Mouse (Mus musculus): Measurements from ENCODE around the gene Trim41. TPM values are rescaled to one million over a fixed set of nuclear protein-coding genes. Genes with fewer than 3 reads are reported as not detected.

Gene Trim41
- polyA plus RNA-seq (2012), result 2.6 and 3.9 TPM in 2 replicates

- Histone ChIP-seq H3K4me1 (ENCODE audit: control insufficient read depth) (peaks cover 59% of the 10 kb centered on the region), H3K36me3 (ENCODE audit: control insufficient read depth) (peaks cover 34% of the 10 kb centered on the region), H3K9me3 (ENCODE audit: control insufficient read depth, low read length) (no peaks in the 10 kb centered on the region), H3K4me3 (replicated peaks) (peak within 1 kb of the TSS; percentile 87), H3K27me3 (ENCODE audit: control insufficient read depth) (no peaks in the 10 kb centered on the region)
- TF ChIP-seq GATA1 (IDR thresholded peaks at IDR 0.05; ENCODE audit: low read length) (no peak), TAL1 (IDR thresholded peaks at IDR 0.05; ENCODE audit: low read length) (no peak)
These were observed at the start of gene Trim41 for GRCm38 (mm10) chr11:48816800-48817665. Trim41 (minus strand) TSS chr11:48817353.

- no peak for TF ChIP-seq GATA1 (IDR thresholded peaks at IDR 0.05; ENCODE audit: low read length)
- no peak overlapping the region for H3K4me3 ChIP-seq (replicated peaks)
- no peaks in the 10 kb centered on the region for H3K9me3 ChIP-seq (ENCODE audit: control insufficient read depth, low read length)
- peaks cover 25% of the 10 kb centered on the region for H3K36me3 ChIP-seq (ENCODE audit: control insufficient read depth)
- H3K27me3 ChIP-seq (ENCODE audit: control insufficient read depth), result no peaks in the 10 kb centered on the region
- peaks cover 35% of the 10 kb centered on the region for H3K4me1 ChIP-seq (ENCODE audit: control insufficient read depth)
These were observed 49.3 kb upstream of the Trim41 start for GRCm38 (mm10) chr11:48866481-48866880.

- Histone ChIP-seq H3K4me3 (replicated peaks) (no peak overlapping the region), H3K4me1 (ENCODE audit: control insufficient read depth) (peaks cover 9% of the 10 kb centered on the region), H3K36me3 (ENCODE audit: control insufficient read depth) (peaks cover 25% of the 10 kb centered on the region), H3K9me3 (ENCODE audit: control insufficient read depth, low read length) (no peaks in the 10 kb centered on the region), H3K27me3 (ENCODE audit: control insufficient read depth) (peaks cover 10% of the 10 kb centered on the region)
- TF ChIP-seq TAL1 (IDR thresholded peaks at IDR 0.05; ENCODE audit: low read length), result no peak
- TF ChIP-seq GATA1 (IDR thresholded peaks at IDR 0.05; ENCODE audit: low read length), result no peak
These were observed 46.7 kb upstream of the Trim41 start for GRCm38 (mm10) chr11:48863808-48864207.

GRCm38 (mm10) chr11:48862784-48863319 lies 45.7 kb upstream of the Trim41 start:
- TF ChIP-seq GATA1 (IDR thresholded peaks at IDR 0.05; ENCODE audit: low read length) (no peak), TAL1 (IDR thresholded peaks at IDR 0.05; ENCODE audit: low read length) (no peak)

GRCm38 (mm10) chr11:48859014-48859413 lies 41.9 kb upstream of the Trim41 start:
- Histone ChIP-seq H3K4me1 (ENCODE audit: control insufficient read depth) (peaks cover 45% of the 10 kb centered on the region), H3K4me3 (replicated peaks) (no peak overlapping the region)

More at GRCm38 (mm10) chr11:48862784-48863319, 45.7 kb upstream of the Trim41 start:
- Histone ChIP-seq H3K4me1 (ENCODE audit: control insufficient read depth) (peaks cover 12% of the 10 kb centered on the region), H3K36me3 (ENCODE audit: control insufficient read depth) (peaks cover 25% of the 10 kb centered on the region), H3K27me3 (ENCODE audit: control insufficient read depth) (peaks cover 17% of the 10 kb centered on the region), H3K4me3 (replicated peaks) (no peak overlapping the region), H3K9me3 (ENCODE audit: control insufficient read depth, low read length) (no peaks in the 10 kb centered on the region)

GRCm38 (mm10) chr11:48853474-48854180 lies 36.5 kb upstream of the Trim41 start:
- peaks cover 6% of the 10 kb centered on the region for H3K9me3 ChIP-seq (ENCODE audit: control insufficient read depth, low read length)
- peaks cover 60% of the 10 kb centered on the region for H3K4me1 ChIP-seq (ENCODE audit: control insufficient read depth)
- TF ChIP-seq GATA1 (IDR thresholded peaks at IDR 0.05; ENCODE audit: low read length) (no peak), TAL1 (IDR thresholded peaks at IDR 0.05; ENCODE audit: low read length) (no peak)

More at GRCm38 (mm10) chr11:48859014-48859413, 41.9 kb upstream of the Trim41 start:
- peaks cover 32% of the 10 kb centered on the region for H3K27me3 ChIP-seq (ENCODE audit: control insufficient read depth)
- TF ChIP-seq TAL1 (IDR thresholded peaks at IDR 0.05; ENCODE audit: low read length), result no peak
- no peak for TF ChIP-seq GATA1 (IDR thresholded peaks at IDR 0.05; ENCODE audit: low read length)
- H3K9me3 ChIP-seq (ENCODE audit: control insufficient read depth, low read length), result no peaks in the 10 kb centered on the region
- no peaks in the 10 kb centered on the region for H3K36me3 ChIP-seq (ENCODE audit: control insufficient read depth)

DNA sequence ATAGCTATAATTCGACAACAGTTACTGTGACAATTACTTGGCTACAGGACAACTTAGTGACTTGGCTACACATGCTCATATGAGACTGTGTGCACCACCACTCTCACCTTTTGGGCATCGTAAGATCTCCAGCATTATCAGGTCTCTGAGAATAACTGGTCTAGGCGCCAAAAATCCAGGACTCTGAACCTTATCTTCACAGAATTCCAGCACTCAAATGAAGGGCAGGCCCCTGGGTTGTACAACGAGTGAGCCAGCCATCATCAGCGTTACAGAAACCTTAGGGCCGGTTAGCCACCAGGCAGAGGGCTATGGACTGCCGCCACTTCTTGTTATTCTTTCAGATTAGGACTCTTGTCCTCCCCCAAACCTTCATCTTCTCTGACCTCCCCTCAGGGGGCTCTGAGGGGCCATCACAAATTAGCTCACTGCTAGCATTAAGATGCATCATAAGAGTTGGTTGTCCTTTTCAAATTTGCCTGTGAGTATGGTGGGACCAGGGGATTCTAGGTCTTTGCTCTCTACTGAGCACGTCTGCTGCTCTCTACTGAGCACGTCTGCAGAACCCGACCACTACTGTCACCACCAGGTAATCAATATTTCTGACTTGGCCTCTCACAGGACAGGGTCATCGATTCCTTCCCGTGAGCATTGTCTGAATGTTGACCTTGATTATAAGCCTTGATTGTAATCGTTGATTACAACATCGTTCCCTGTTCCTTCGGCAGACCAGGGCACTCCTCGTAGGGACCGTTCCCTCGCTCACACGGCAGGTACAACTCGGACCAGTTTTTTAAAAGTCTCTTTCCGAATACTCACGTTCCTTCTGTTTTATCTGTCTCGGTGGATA lies 35.7 kb upstream of the Trim41 start:
- Histone ChIP-seq H3K9me3 (ENCODE audit: control insufficient read depth, low read length) (peaks cover 6% of the 10 kb centered on the region), H3K4me3 (replicated peaks) (peak overlapping the region; percentile 76), H3K27me3 (ENCODE audit: control insufficient read depth) (peaks cover 39% of the 10 kb centered on the region), H3K36me3 (ENCODE audit: control insufficient read depth) (no peaks in the 10 kb centered on the region), H3K4me1 (ENCODE audit: control insufficient read depth) (peaks cover 52% of the 10 kb centered on the region)
- TF ChIP-seq GATA1 (IDR thresholded peaks at IDR 0.05; ENCODE audit: low read length) (no peak), TAL1 (IDR thresholded peaks at IDR 0.05; ENCODE audit: low read length) (no peak)

More at GRCm38 (mm10) chr11:48853474-48854180, 36.5 kb upstream of the Trim41 start:
- H3K27me3 ChIP-seq (ENCODE audit: control insufficient read depth), result peaks cover 42% of the 10 kb centered on the region
- peak overlapping the region; percentile 76 for H3K4me3 ChIP-seq (replicated peaks)
- H3K36me3 ChIP-seq (ENCODE audit: control insufficient read depth), result no peaks in the 10 kb centered on the region

DNA sequence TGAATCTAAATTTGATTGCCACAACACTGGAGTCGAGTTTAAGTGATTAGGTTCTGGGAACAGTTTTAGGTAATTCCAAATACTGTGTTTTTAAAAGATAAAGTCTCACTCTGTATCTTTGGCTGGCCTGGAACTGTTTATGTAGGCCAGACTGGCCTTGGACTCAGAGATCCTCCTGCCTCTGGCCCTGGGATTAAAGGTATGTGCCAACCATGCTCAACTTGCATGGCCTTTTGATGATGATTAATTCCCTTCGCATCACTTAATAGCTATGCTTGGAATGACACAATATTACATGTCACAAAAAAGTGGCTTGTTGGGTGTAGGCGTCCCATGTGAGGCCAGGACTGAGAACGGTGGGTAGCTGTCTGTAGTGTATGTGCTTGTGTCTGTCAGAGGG lies 35.0 kb upstream of the Trim41 start:
- Histone ChIP-seq H3K36me3 (ENCODE audit: control insufficient read depth) (no peaks in the 10 kb centered on the region), H3K4me1 (ENCODE audit: control insufficient read depth) (peaks cover 47% of the 10 kb centered on the region), H3K27me3 (ENCODE audit: control insufficient read depth) (peaks cover 37% of the 10 kb centered on the region), H3K4me3 (replicated peaks) (peak overlapping the region; percentile 76), H3K9me3 (ENCODE audit: control insufficient read depth, low read length) (peaks cover 6% of the 10 kb centered on the region)
- TF ChIP-seq TAL1 (IDR thresholded peaks at IDR 0.05; ENCODE audit: low read length) (no peak), GATA1 (IDR thresholded peaks at IDR 0.05; ENCODE audit: low read length) (no peak)

Data from erythroblast, embryonic 14.5 days (primary cell).